Mouse (Mus musculus): ENCODE results near the gene Gm13178. TPM values are rescaled to one million over a fixed set of nuclear protein-coding genes. Genes with fewer than 3 reads are reported as not detected.

Gm13178 gene
- polyA plus RNA-seq (2016; fragmentation: Nextera tagmentation; extraction: Ambion mirVana), result not detected in 2 replicates

GRCm38 (mm10) chr4:144721304-144721703, at the start of gene Gm13178:
TSS of gene Gm13178 (minus strand) at chr4:144721404.
- H3K27me3 ChIP-seq, result no peaks in the 10 kb centered on the region
- H3K27ac ChIP-seq, result no peak within 1 kb of the TSS
- no peak for ATAC-seq (ENCODE audit: insufficient number of reproducible peaks, insufficient read depth, low FRiP score, low TSS enrichment)
- H3K9me3 ChIP-seq, result 0 out of 2 replicates have a peak, but pooled peaks cover 7% of the 10 kb centered on the region
- WGBS, result 90% methylated on average over 1 of the region's 1 CpGs
- H3K36me3 ChIP-seq, result no peaks in the 10 kb centered on the region
- H3K4me1 ChIP-seq, result no peaks in the 10 kb centered on the region
- no peak within 1 kb of the TSS for H3K4me2 ChIP-seq (replicated peaks)
- no peak within 1 kb of the TSS for H3K4me3 ChIP-seq
- no peak within 1 kb of the TSS for H3K9ac ChIP-seq

- no peaks in the 10 kb centered on the region for H3K9me3 ChIP-seq
- H3K4me1 ChIP-seq, result no peaks in the 10 kb centered on the region
- no peak for ATAC-seq (ENCODE audit: insufficient number of reproducible peaks, insufficient read depth, low FRiP score, low TSS enrichment)
- WGBS, result 37% methylated on average over 2 of the region's 2 CpGs
- no peaks in the 10 kb centered on the region for H3K27me3 ChIP-seq
- H3K27ac ChIP-seq, result no peak overlapping the region
- H3K4me2 ChIP-seq (replicated peaks), result no peak overlapping the region
- H3K4me3 ChIP-seq, result no peak overlapping the region
- H3K9ac ChIP-seq, result no peak overlapping the region
- no peaks in the 10 kb centered on the region for H3K36me3 ChIP-seq
Measured at GRCm38 (mm10) chr4:144765722-144766121, 44.5 kb upstream of the Gm13178 start.

GRCm38 (mm10) chr4:144749139-144749538, 27.9 kb upstream of the Gm13178 start:
- H3K9me3 ChIP-seq, result no peaks in the 10 kb centered on the region
- H3K4me1 ChIP-seq, result no peaks in the 10 kb centered on the region
- no peak for ATAC-seq (ENCODE audit: insufficient number of reproducible peaks, insufficient read depth, low FRiP score, low TSS enrichment)
- no peaks in the 10 kb centered on the region for H3K36me3 ChIP-seq
- H3K27me3 ChIP-seq, result no peaks in the 10 kb centered on the region
- no peak overlapping the region for H3K9ac ChIP-seq
- WGBS, result 56% methylated on average over 1 of the region's 1 CpGs
- no peak overlapping the region for H3K27ac ChIP-seq
- H3K4me2 ChIP-seq (replicated peaks), result no peak overlapping the region
- H3K4me3 ChIP-seq, result no peak overlapping the region

GRCm38 (mm10) chr4:144719691-144720090, 1.5 kb downstream of the Gm13178 start:
- Histone ChIP-seq H3K27ac (no peak overlapping the region), H3K4me3 (no peak overlapping the region), H3K4me1 (no peaks in the 10 kb centered on the region), H3K9ac (no peak overlapping the region), H3K4me2 (replicated peaks) (no peak overlapping the region), H3K9me3 (0 out of 2 replicates have a peak, but pooled peaks cover 7% of the 10 kb centered on the region), H3K27me3 (no peaks in the 10 kb centered on the region), H3K36me3 (no peaks in the 10 kb centered on the region)
- ATAC-seq (ENCODE audit: insufficient number of reproducible peaks, insufficient read depth, low FRiP score, low TSS enrichment), result no peak
- 83% methylated on average over 1 of the region's 1 CpGs for WGBS

- WGBS, result 95% methylated on average over 1 of the region's 1 CpGs
- Histone ChIP-seq H3K4me1 (no peaks in the 10 kb centered on the region), H3K4me2 (replicated peaks) (no peak overlapping the region), H3K4me3 (no peak overlapping the region), H3K27ac (no peak overlapping the region), H3K9ac (no peak overlapping the region), H3K27me3 (no peaks in the 10 kb centered on the region), H3K36me3 (no peaks in the 10 kb centered on the region), H3K9me3 (0 out of 2 replicates have a peak, but pooled peaks cover 7% of the 10 kb centered on the region)
- ATAC-seq (ENCODE audit: insufficient number of reproducible peaks, insufficient read depth, low FRiP score, low TSS enrichment), result 0 out of 2 replicates have a peak, but pooled peaks have one; percentile 47
Measured at GRCm38 (mm10) chr4:144718288-144718687, 2.9 kb downstream of the Gm13178 start.

GRCm38 (mm10) chr4:144686268-144686667, 34.9 kb downstream of the Gm13178 start, which contains the start of gene Gm436:
TSS of gene Gm436 (minus strand) at chr4:144686368.
- no peak within 1 kb of the TSS for H3K4me3 ChIP-seq
- no peak within 1 kb of the TSS for H3K4me2 ChIP-seq (replicated peaks)
- H3K27me3 ChIP-seq, result no peaks in the 10 kb centered on the region
- H3K9me3 ChIP-seq, result 0 out of 2 replicates have a peak, but pooled peaks cover 2% of the 10 kb centered on the region
- H3K27ac ChIP-seq, result no peak within 1 kb of the TSS
- H3K9ac ChIP-seq, result no peak within 1 kb of the TSS
- no peaks in the 10 kb centered on the region for H3K36me3 ChIP-seq
- WGBS, result 64% methylated on average over 2 of the region's 2 CpGs
- no peak for ATAC-seq (ENCODE audit: insufficient number of reproducible peaks, insufficient read depth, low FRiP score, low TSS enrichment)
- H3K4me1 ChIP-seq, result no peaks in the 10 kb centered on the region

Other genes starting within 250 kb of the Gm13178 start
- gene 9430007A20Rik, start 201.6 kb downstream of the Gm13178 start, polyA plus RNA-seq (2016; fragmentation: Nextera tagmentation; extraction: Ambion mirVana), result not detected in 2 replicates
- not detected in 2 replicates for gene Gm13124, start 156.3 kb downstream of the Gm13178 start, polyA plus RNA-seq (2016; fragmentation: Nextera tagmentation; extraction: Ambion mirVana)
- not detected in 2 replicates for gene Aadacl4, start 107.7 kb downstream of the Gm13178 start, polyA plus RNA-seq (2016; fragmentation: Nextera tagmentation; extraction: Ambion mirVana)
- gene Gm436, start 35.0 kb downstream of the Gm13178 start, polyA plus RNA-seq (2016; fragmentation: Nextera tagmentation; extraction: Ambion mirVana), result not detected in 2 replicates
- gene Gm438, start 65.2 kb upstream of the Gm13178 start, polyA plus RNA-seq (2016; fragmentation: Nextera tagmentation; extraction: Ambion mirVana), result not detected in 2 replicates
- gene Dhrs3, start 171.4 kb upstream of the Gm13178 start, polyA plus RNA-seq (2016; fragmentation: Nextera tagmentation; extraction: Ambion mirVana), result 52.2 and 56.7 TPM in 2 replicates

Measured in embryonic facial prominence, embryonic 12.5 days (tissue).